Mouse (Mus musculus) T-helper 2 cell (primary cell): ENCODE measurements around the gene Rnf150.

Source experiments
- in situ Hi-C: fragments of 300-600 bp; cut with MboI, MseI; formaldehyde crosslinking; loops from one replicate; pipeline ENCODE4 v1.15.1; 2025; ENCODE audit warnings: high pct_unique_total_duplicates

Gene Rnf150

DNA sequence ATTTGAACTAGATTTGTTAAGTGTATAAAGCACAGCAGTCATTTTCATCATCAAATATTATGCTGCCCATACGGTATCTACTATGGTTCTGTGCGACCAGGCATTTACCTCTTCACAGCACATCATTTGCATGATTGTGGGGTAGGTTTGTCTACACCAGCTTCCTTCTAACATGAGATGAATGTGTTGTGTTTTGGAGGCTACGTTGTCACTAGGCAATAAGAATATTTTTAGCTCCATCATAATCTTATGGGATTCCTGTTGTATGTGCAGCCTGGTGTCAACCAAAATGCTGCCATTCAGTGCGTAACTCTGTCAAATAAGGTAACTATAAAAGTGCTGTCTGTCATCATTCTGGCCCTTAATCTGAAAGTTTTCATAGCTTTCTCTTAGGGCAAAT is 24.1 kb downstream of the Rnf150 start:
- in situ Hi-C loops = no loop called here

DNA sequence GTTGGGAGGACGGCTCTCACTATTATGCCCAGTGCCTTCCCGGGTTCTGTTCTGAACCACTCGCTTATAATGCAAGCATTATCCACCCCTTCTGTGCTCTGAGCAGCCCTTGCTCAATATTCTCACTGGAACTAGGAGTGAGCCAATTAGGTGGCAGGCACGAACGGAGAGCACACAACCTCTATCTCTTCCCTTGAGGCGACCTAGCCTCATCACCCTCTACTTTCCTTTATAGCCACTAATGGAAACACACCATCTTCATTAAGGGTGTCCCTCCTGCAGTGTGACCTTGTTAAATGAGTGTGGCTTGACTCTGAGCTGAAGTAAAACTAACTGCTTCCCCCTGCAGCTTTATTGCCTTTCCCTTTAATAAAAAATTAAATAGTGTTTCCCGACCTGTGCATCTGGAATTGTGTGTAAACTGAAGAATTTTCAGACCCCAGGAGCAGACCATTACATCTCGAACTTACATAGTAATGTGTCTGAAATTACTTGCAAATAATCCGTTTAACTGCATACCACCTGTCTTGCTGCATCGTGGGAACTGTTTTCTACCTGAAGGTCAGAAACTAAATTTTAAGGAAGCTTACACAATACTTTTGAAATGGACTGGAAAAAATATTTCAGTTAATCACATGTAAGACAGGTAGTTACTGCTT is 26.0 kb downstream of the Rnf150 start:
- in situ Hi-C loops = no loop called here

GRCm38 (mm10) chr8:82895091-82895490 is 31.9 kb downstream of the Rnf150 start:
- in situ Hi-C loops = no loop called here

DNA sequence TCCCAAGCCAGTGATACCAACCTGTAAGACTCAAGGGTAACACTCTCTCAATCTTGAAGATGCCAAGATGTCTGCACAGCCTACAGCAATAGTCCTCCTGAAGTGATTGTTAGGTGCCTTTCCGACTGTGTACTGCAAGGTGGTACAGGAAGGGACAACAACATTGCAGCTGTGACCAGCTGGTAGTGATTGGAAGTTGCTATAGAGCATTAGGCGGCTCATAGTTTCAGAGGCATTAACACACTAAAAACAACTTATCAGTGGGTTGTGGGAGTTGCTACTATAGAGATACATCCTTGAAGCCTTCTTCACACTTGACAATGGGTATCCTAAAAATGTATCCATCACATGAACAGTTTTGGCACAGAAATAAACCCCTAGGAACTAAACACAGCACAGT is 33.6 kb downstream of the Rnf150 start:
- in situ Hi-C loops = no loop called here

DNA sequence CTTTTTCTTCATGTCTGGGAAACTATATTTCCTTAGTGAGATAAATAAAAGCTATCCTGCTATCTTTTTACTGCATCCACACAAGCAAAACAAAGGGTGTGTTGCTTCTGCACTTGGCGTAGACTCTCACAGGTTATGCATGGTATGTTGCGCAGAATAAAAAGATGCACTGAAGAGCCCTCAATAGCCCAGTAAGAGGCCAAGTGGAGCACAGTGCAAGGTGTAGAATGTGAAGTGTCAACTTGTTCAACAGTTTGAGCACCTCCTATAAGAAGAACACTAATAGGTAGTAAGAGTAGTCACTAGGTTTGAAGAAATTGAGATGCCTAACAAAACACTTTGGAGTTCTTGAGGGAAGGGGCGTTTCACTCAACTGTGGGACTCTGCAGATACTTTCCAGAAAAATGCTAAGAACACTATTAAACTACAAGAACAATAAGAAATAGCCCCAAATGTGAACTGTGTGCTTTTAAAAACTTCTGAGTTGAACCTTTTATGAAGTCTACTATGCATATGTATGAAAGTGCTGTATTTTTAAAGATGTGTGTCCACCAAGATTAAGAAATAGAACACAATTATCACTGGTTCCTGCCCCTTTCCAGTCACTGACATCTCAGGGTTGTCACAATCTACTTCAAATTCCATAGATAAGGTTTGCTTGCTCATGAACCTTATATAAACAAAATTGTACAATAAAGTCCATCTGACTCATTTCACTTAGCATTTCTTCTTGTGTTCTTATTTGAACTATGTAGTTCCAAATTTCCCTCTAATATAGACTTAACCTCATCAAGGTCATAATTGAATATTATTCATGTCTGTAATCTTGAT is 34.7 kb downstream of the Rnf150 start:
- in situ Hi-C loops = no loop called here

DNA sequence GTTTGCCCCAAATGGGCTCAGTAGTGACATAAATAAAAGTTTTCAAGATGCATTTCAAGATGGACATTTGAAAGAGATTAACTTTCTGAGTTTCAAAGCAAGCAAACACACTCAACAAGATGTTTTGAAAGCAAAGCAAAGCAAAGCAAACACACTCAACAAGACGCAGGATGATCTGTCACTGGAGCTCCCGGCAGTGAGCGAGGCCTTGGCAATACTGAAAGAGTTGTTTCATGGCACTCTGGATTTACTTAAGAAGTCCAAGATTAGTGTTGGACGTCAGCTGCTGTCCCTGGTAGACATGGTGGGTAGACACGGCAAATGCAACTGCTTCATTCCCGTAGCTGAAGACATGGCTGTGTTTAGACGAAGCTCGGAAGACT is 35.3 kb downstream of the Rnf150 start:
- in situ Hi-C loops = no loop called here

DNA sequence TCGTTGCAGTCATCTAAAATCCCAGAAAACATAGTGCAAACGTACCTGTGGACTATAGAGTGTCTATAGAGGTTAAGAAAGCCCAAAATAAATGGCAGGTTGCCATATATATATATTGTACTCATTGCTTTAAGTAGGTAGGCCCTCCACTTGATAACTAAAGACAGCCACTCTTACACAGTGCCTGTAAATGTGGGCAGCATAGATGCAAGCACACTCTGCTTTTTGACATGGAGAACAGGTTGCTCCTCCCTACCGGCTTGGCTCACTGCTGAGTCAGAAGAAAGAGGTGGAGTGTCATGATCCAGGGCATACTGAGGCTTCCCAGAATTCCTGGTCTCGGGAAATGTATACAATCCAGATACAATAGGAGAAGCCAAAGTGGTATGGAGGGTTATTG is 37.8 kb downstream of the Rnf150 start:
- in situ Hi-C loops = no loop called here

GRCm38 (mm10) chr8:82901549-82902138 is 38.5 kb downstream of the Rnf150 start:
- in situ Hi-C loops = no loop called here

DNA sequence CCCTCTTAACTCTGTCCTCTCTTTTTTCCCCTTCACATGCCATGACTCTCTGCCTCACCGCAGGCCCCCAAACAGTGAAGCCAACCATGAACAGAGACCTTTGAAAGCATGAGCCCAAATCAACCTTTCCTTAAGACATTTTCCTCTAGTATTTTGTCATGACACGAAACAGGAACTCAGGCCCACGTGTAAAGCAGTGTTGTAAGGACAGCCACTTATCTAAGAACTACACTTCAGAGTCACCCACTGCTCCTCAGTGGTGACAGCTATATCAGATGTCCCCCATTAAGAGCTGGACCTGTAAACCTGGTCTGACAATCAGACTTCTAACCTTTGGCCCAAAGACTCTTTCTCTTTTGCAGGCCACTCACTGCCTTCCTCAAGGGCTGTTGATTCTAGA is 40.3 kb downstream of the Rnf150 start:
- in situ Hi-C loops = no loop called here

- in situ Hi-C loops = no loop called here
Measured at GRCm38 (mm10) chr8:82907271-82907670, 44.1 kb downstream of the Rnf150 start.

DNA sequence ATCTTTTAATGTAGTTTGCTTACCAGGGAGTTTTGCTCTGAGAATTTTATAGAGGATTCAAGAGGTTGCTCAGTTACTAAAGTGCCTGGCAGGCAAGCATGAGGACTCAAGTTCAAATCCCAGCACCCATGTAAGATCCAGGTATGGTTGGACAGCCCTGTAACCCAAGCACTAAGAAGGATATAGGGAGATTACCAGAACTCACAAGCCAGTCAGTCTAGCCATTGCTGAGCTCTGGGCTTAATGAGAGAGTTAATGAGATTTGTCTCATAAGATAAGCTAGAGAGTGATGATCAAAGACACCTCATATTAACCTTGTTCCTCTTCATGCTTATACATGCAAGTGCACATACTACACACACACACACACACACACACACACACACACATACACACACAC is 48.3 kb downstream of the Rnf150 start:
- in situ Hi-C loops = no loop called here

DNA sequence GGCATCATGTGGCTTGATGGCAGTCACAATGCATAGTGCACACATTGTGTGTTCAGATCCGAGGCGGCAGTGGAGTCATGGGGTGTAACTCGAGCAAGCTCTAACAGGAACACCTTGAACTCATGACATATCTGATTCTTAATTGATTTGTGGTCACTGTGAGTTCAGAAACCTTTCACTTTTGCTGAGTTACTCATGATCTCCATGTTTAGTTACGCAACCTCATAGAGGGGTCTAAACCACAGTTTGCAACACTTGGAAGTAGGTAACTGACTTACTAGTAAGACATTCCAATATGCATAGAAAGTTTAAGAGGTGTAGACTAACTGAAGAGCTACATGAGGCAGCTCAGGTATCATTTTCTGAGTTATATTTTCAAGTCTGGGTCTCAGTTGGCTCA is 49.1 kb downstream of the Rnf150 start:
- in situ Hi-C loops = no loop called here

DNA sequence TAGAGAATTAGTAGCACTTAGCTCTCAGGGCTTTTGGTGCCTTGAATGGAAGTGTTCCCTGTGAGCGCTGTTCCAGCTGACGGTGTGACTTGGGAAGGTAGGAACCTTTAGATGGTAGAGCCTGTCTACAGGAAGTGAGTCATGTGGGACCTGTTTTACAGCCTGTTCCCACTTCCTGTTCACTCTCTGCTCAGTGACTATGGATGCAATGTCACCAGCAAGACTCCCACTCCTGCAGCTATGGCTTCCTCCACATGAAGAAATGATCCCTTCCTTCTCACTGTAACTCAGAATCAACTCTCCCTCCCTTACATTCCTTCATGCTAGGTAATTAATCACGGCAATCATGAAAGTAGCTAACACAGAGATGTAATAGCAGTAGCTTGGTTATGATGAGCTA is 51.4 kb downstream of the Rnf150 start:
- in situ Hi-C loops = no loop called here

GRCm38 (mm10) chr8:82916851-82917539 is 53.8 kb downstream of the Rnf150 start:
- in situ Hi-C loops = no loop called here

DNA sequence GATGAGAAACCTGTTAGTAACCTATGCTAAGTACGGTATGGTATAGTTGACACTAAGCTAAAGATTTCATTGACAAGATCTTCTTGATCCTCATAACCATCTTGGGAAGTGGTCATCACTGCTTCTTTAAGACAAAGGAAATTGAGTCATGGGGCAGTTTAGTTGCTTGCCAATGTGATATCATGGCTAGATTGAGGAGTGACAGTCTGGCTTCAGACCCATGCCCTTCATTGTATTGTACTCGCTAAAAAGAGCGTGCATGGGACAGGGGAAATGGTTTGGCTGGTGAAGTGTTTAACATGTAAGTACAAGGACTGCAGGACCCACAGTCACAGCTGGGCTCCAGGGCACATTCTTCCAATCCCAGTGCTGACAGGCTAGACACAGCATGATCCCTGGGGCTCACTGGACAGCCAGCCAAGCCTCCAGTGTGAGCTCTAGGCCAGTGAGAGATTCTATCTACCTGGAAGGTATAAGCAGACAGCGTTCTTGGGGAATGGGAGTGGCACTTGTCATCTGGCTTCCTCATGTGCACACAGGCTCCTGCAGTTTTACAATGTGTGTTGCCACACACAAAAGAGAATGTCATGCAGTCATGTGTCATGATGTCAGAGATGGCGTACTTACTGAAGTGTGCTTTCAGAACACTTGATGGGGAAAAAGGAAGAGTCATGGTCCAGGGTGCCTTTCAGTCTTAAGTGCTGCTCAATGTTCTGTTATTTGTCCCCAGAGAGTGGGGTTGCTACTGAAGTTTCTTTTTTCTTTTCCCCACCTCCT is 54.6 kb downstream of the Rnf150 start:
- in situ Hi-C loops = no loop called here

- in situ Hi-C loops = no loop called here
Measured at GRCm38 (mm10) chr8:82919676-82920075, 56.5 kb downstream of the Rnf150 start.

DNA sequence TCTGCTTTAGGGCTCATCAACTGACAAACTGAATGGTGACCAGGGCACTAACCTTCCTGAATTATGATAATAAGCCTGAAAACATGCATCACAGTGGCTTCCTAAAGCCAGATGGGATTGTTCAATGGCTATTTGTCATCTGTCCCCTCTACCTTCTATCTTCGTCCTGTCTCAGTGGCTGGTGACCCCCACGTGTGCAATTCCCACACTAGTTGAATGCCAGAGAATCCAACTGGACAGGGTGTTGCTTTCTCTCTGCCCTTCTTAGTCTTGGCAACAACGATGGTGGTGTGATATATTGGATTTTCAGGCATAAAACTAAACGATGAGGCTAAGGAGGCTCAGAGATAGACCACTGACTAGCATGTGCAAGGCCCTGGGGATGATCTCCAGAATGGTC is 57.0 kb downstream of the Rnf150 start:
- in situ Hi-C loops = no loop called here

DNA sequence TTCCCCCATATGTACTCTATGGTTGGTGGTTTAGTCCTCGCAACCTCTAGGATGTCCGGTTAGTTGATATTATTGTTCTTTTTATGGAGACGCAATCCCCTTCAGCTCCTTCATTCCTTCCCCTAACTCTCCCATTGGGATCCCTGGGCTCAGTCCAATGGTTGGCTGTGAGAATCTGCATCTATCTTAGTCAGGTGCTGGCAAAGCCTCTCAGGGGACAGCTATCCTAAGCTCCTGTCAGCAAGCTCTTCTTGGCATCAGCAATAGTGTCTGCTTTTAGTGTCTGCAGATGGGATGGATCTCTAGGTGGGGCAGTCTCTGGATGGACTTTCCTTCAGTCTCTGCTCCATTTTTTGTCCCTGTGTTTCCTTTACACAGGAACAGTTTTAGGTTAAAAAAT is 62.1 kb downstream of the Rnf150 start:
- in situ Hi-C loops = no loop called here

- in situ Hi-C loops = no loop called here
Measured at GRCm38 (mm10) chr8:82926518-82926917, 63.4 kb downstream of the Rnf150 start.

DNA sequence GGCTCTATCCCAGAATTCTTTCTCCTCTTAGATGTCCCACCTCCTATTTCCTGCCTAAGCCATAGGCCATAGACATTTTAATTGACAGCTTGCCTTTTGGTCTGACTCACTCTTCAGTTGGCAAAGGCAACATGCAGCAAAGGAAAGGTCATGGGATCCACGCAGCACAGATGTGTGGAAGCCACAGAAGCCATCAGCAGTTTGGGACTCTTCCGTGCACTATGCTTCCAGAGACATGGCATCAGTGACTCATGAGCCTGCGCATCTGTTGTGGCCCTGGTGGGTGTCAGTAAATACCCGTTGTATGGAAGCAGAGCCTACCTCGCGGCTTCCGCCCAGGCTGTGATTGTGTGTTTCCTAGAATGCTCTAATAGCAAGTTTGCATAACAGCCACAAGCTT is 68.4 kb downstream of the Rnf150 start:
- in situ Hi-C loops = no loop called here

GRCm38 (mm10) chr8:82936162-82936561 is 73.0 kb downstream of the Rnf150 start:
- in situ Hi-C loops = no loop called here

DNA sequence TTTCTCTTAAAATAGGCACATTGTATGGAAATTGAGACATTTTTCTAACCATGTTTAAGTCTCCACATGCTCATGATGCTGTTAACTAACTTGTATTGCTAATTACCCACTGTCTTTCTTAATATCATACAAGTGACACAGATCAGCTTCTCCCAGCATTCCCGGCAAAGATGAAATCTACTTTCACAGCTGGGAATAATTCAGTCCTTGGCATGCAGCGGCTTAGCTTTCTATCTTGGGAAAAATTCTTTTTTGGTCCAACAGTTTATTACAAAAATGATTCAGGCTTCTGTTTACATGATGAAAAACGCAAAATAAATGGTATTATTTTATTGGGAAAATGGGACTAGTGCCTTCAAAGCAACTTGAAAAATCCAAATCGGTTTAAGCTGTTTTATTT is 73.7 kb downstream of the Rnf150 start:
- in situ Hi-C loops = no loop called here
